Comparison of ENCODE assay signal across 14 mouse cellular contexts in genomic region chr8:105299962-105300361, GRCm38 (mm10). TPM values are rescaled to one million over a fixed set of nuclear protein-coding genes. Genes with fewer than 3 reads are reported as not detected.
A peak's percentile ranks its signal among the peaks of the same experiment; 100 is the strongest.
DNase-seq lines count a peak whose midpoint lies in the region; ATAC-seq lines count a peak whose summit lies in the region.
"Had no signal": no experiment of that assay in that cellular context is flagged by ENCODE, and none has a peak within 500 bp of the region (broad histone marks: within the 10 kb centered on the region; RNA-seq: fewer than 3 reads in every experiment).

No protein-coding gene starts in this region.

- intact Hi-C loops in heart, postnatal 14 days (cut with DNase I), result loop anchor here (2.0 kb wide), 1 partner anchor 25 kb away; no protein-coding TSS in a partner anchor

- ATAC-seq in liver, embryonic 15.5 days (ENCODE audit: insufficient read depth), result peak; percentile 94
- peak; percentile 59 for ATAC-seq in stomach, embryonic 16.5 days (ENCODE audit: insufficient read depth, low FRiP score)
- ATAC-seq in monocyte, adult 5-6 weeks (replicated peaks; ENCODE audit: insufficient number of reproducible peaks, low FRiP score, low TSS enrichment, poor library complexity, severe bottlenecking), result no peak

- H3K4me2 ChIP-seq in liver, embryonic 15.5 days, result peak overlapping the region; percentile 80
- H3K4me2 ChIP-seq in stomach, embryonic 16.5 days (ENCODE audit: low read depth, low read length), result no peak overlapping the region
- H3K4me2 ChIP-seq: heart, embryonic 15.5 days; limb, embryonic 15.5 days had no signal

- peak overlapping the region; percentile 98 for H3K27ac ChIP-seq in liver, embryonic 15.5 days (replicated peaks)
- H3K27ac ChIP-seq in stomach, embryonic 16.5 days (ENCODE audit: low read length), result no peak overlapping the region
- H3K27ac ChIP-seq: heart, embryonic 15.5 days; limb, embryonic 15.5 days had no signal

- H3K4me1 ChIP-seq in liver, embryonic 15.5 days (replicated peaks), result peaks cover 85% of the 10 kb centered on the region
- peaks cover 26% of the 10 kb centered on the region for H3K4me1 ChIP-seq in stomach, embryonic 16.5 days (ENCODE audit: control insufficient read depth, insufficient read depth, low read length)

- peak overlapping the region; percentile 88 for H3K9ac ChIP-seq in liver, embryonic 15.5 days
- H3K9ac ChIP-seq in stomach, embryonic 16.5 days (ENCODE audit: low read length), result no peak overlapping the region
- H3K9ac ChIP-seq: heart, embryonic 15.5 days; limb, embryonic 15.5 days had no signal

- peaks cover 63% of the 10 kb centered on the region for H3K36me3 ChIP-seq in liver, embryonic 15.5 days (replicated peaks)
- H3K36me3 ChIP-seq in stomach, embryonic 16.5 days (ENCODE audit: control insufficient read depth, insufficient read depth, low read length), result peaks cover 23% of the 10 kb centered on the region

- DNase-seq in heart, adult 11 months, result peak; percentile 92
- no peak for DNase-seq in heart, postnatal 14 days
- DNase-seq in spleen, adult 12 weeks (ENCODE audit: low spot score), result peak; percentile 75
- no peak for DNase-seq in spleen, adult 18-20 months
- DNase-seq in right cerebral cortex, postnatal 36 days (ENCODE audit: low spot score in 2 of 2), result no peak
- DNase-seq: adrenal gland, postnatal 36 days; cerebellum, adult 9-10 months; right cerebral cortex, postnatal 4 days; thymus, adult 2 months had no signal

- 16% methylated on average over 8 of the region's 8 CpGs for WGBS in liver, embryonic 15.5 days (ENCODE audit: insufficient replicate concordance)
- WGBS in stomach, embryonic 16.5 days, result 80% methylated on average over 8 of the region's 8 CpGs

- H3K27me3 ChIP-seq in liver, embryonic 15.5 days, result peaks cover 3% of the 10 kb centered on the region; the same call in 1 of the 2 replicates
- H3K27me3 ChIP-seq in stomach, embryonic 16.5 days (ENCODE audit: control insufficient read depth, insufficient read depth, low read length), result no peaks in the 10 kb centered on the region
- H3K27me3 ChIP-seq: heart, embryonic 15.5 days; limb, embryonic 15.5 days had no signal

- no peaks in the 10 kb centered on the region for H3K9me3 ChIP-seq in liver, embryonic 15.5 days (replicated peaks)
- no peaks in the 10 kb centered on the region for H3K9me3 ChIP-seq in stomach, embryonic 16.5 days (replicated peaks; ENCODE audit: control insufficient read depth, low read length)
- H3K9me3 ChIP-seq: heart, embryonic 15.5 days; limb, embryonic 15.5 days had no signal

- H3K4me3 ChIP-seq in liver, embryonic 15.5 days (replicated peaks), result peak overlapping the region; percentile 77
- H3K4me3 ChIP-seq in stomach, embryonic 16.5 days (replicated peaks; ENCODE audit: low read length), result no peak overlapping the region
- H3K4me3 ChIP-seq: heart, embryonic 15.5 days; limb, embryonic 15.5 days had no signal

RNA-seq across cellular contexts. Expression of gene E2f4, which starts 2.5 kb away (rescaled TPM):
- total RNA-seq in heart, postnatal 14 days (2021), result 10 to 100 TPM; 21.9 to 24.8 TPM
- 197 and 211 TPM in 2 replicates for polyA plus RNA-seq in liver, embryonic 15.5 days (2015; fragmentation: Nextera tagmentation; extraction: Ambion mirVana)
- 72.0 and 74.0 TPM in 2 replicates for polyA plus RNA-seq in stomach, embryonic 16.5 days (2015; fragmentation: Nextera tagmentation; extraction: Ambion mirVana)
- total RNA-seq in monocyte, adult 5-6 weeks (2017), result 19.7 to 52.7 TPM (median 21.0 TPM) in 3 replicates

RNA-seq across cellular contexts. Expression of gene Exoc3l, which starts 4.1 kb away (rescaled TPM):
- total RNA-seq in heart, postnatal 14 days (2021), result 1 to 10 TPM; 8.5 to 8.6 TPM
- polyA plus RNA-seq in liver, embryonic 15.5 days (2015; fragmentation: Nextera tagmentation; extraction: Ambion mirVana), result 6.0 and 6.7 TPM in 2 replicates
- polyA plus RNA-seq in stomach, embryonic 16.5 days (2015; fragmentation: Nextera tagmentation; extraction: Ambion mirVana), result 8.7 and 11.9 TPM in 2 replicates
- 0.43 to 0.49 TPM in 2 of 3 replicates, not detected in the other for total RNA-seq in monocyte, adult 5-6 weeks (2017)

RNA-seq across cellular contexts. Expression of gene Elmo3, which starts 5.4 kb away (rescaled TPM):
- total RNA-seq in heart, postnatal 14 days (2021), result 1 to 10 TPM in 1 of 2 experiments, under 1 TPM in 1; 0.86 to 1.2 TPM
- 3.4 and 4.4 TPM in 2 replicates for polyA plus RNA-seq in liver, embryonic 15.5 days (2015; fragmentation: Nextera tagmentation; extraction: Ambion mirVana)
- 18.9 and 19.4 TPM in 2 replicates for polyA plus RNA-seq in stomach, embryonic 16.5 days (2015; fragmentation: Nextera tagmentation; extraction: Ambion mirVana)
- 0.21 to 2.5 TPM (median 1.3 TPM) in 3 replicates for total RNA-seq in monocyte, adult 5-6 weeks (2017)

RNA-seq across cellular contexts. Expression of gene 4931428F04Rik, which starts 10.3 kb away (rescaled TPM):
- total RNA-seq in heart, postnatal 14 days (2021), result 1 to 10 TPM; 1.5 to 3.2 TPM
- polyA plus RNA-seq in liver, embryonic 15.5 days (2015; fragmentation: Nextera tagmentation; extraction: Ambion mirVana), result 0.59 and 0.68 TPM in 2 replicates
- 8.0 and 9.2 TPM in 2 replicates for polyA plus RNA-seq in stomach, embryonic 16.5 days (2015; fragmentation: Nextera tagmentation; extraction: Ambion mirVana)
- 0.64 to 1.3 TPM in 2 of 3 replicates, not detected in the other for total RNA-seq in monocyte, adult 5-6 weeks (2017)

RNA-seq across cellular contexts. Expression of gene Nol3, which starts 24.0 kb away (rescaled TPM):
- total RNA-seq in heart, postnatal 14 days (2021), result 10 to 100 TPM; 17.9 to 19.0 TPM
- 0.22 and 0.30 TPM in 2 replicates for polyA plus RNA-seq in liver, embryonic 15.5 days (2015; fragmentation: Nextera tagmentation; extraction: Ambion mirVana)
- polyA plus RNA-seq in stomach, embryonic 16.5 days (2015; fragmentation: Nextera tagmentation; extraction: Ambion mirVana), result 1.3 and 2.3 TPM in 2 replicates
- total RNA-seq in monocyte, adult 5-6 weeks (2017), result not detected in 3 replicates

Comparison
In these comparisons a context has a peak if more than half of its experiments do, and no peak if none do; other contexts are left out.
1. DNase-seq: peak in heart, adult 11 months (single experiment) and spleen, adult 12 weeks (single experiment); none in heart, postnatal 14 days (0 of 2), spleen, adult 18-20 months (0 of 2) and right cerebral cortex, postnatal 36 days (0 of 2).